Mouse (Mus musculus) layer of hippocampus, adult 18-20 months (tissue): ENCODE measurements around the gene Bak1. TPM values are rescaled to one million over a fixed set of nuclear protein-coding genes. Genes with fewer than 3 reads are reported as not detected.

Experiments used
- DNase-seq, 2 experiments: peaks; one replicate each; pipeline ENCODE4 v3.0.0; 2022; ENCODE audit warnings: low spot score in 2 of 2
- total RNA-seq, 2 experiments: library from RNA; stranded (reverse); gene quantifications; 2 replicates each; pipeline ENCODE4 v1.2.3; 2021

Bak1 gene
- total RNA-seq, 2 experiments from 2014 or later: 12.1 to 12.9 TPM

DNA sequence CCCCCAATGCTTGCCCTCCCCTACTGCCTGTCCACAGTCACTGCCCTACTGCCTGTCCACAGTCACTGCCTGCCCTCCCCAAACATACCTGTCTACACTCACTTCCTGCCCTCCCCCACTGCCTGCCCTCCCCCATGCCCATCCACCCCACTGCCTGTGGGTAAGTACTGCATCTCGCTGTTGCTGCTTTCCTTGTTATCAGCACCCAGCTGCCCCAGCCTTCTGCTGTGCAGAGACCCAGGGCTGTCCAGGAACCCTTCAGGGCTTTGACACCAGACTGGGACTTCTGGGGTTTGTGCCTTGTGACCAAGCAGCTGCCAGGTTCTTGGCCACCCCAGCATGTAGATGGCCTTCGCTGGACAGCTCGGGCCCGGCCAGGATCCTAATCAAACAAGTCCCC, 5.5 kb downstream of the Bak1 start:
- no peak for DNase-seq

DNA sequence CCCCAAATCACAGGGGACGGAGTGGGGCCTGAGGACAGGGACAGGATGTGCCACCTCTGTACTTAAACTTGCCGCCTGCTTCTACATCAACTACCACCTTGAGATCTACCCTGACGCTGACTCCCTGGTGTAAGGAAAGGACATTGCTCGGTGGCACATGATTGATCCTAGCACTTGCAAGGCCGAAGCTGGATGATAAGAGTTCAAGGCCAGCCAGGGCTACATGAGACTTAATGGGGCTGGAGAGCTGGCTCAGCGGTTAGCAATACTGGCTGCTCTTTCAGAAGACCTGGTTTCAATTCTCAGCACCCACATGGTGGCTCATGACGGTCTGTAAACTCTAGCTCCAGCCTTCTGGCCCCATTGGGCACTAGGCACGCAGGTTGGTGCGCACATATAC, 7.1 kb downstream of the Bak1 start:
- no peak for DNase-seq

DNA sequence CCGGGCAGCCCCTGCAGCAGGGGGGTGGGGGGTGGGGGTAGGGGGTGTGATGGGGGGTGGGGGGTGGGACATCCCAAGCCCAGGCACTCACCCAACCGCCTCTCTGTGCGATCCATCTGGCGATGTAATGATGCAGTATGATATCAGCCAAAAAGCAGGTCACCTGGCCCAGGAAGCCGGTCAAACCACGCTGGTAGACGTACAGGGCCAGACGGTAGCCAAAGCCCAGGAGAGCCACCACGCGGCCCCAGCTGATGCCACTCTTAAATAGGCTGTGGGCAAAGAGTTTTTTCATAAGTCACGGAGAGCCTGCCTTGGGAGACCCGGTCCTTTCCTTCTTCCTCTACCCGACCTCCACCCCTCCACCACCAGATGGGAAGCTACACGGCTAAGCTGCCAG, 7.7 kb downstream of the Bak1 start:
- DNase-seq: no peak

DNA sequence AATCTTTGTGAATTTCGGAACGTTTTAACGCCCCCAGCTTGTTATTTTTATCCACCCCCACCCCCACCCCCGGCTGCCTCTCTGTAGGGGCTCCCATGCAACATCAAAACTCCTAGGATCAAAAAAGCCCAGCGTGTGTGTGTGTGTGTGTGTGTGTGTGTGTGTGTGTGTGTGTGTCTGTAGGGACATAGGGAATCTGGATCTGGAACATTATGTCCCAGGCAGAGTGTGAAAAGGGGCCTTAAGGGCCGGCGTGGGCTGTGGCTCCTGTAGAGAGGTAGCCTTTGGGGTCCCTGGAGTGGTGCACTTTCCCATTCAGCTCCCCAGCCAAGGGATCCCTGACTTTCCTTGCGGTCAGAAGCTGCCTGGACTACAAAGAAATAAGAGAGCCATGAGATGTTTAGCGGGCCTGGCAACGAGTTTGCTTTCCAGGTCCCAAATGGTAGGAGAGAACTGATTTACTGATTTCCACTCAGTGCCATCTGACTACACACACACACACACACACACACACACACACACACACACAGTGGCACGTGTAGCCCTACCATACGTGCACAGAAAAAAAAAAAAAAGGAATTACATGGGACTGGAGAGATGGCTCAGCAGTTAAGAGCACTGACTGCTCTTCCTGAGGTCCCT, 10.1 kb downstream of the Bak1 start:
- DNase-seq: peak in 1 of 2 experiments; percentile 58

DNA sequence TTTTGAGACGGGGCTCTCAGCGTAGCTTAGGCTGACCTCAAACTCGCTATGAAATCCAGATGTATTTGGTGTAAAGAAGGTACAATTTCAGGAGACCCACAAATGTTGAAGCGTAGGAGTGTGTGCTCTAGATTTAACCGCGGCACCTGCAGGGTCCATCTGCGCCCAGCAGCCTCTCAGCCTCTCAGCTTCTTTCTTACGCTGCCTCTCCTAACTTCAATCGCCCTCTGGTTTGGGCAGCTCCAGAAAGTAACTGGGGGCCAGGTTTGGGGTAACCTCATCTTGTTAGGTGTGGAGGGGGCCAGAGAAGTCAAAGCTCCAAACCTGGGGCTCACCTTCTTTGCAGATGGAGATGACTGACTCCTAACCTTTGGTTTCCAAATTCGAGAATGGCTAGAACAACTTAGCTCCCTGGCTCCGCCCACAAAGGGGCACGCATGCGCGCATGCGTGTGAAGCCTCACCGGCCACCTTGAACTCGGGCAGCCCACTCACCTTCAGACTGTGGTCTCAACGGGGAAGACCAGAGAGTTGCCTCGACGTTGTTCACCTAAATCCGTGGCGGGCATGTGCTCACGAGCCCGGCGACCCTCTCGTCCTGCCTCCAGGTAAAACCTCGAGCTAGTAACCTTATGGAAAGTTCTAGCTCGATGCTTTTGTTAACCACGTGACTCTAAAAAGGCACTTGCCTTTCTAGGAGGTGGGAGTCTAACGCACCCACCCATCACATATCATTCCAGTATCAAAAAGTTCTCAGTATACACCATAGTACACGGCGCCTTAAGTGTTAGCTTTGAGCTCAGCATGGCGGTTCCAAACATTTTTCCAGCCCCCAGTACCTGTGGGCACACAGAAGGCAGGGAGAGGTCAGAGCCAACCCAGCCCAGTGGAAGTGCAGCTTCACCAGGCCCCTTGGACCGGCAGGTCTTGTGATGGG, 11.0 kb downstream of the Bak1 start:
- peak; percentile 71 to 88 for DNase-seq

DNA sequence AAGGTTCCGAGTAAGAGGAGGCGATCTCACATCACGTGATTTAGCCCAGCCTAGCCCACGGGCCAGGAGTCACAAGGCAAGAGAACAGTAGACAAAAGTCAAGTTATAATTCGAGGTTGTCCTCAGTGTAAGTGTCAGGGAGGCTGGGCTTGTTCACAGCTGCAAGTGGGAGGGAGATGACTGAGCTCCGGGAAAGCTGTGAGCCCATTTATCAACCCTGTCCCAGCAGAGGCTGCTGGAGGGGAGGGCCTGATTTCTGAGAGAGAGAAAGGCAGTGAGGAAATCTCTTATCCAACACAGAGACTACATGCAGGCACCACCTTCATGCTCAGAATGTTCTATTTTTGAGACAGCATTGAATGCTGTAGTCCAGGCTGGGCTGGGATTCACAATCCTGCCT, 15.9 kb downstream of the Bak1 start:
- peak in 1 of 2 experiments; percentile 57 for DNase-seq

DNA sequence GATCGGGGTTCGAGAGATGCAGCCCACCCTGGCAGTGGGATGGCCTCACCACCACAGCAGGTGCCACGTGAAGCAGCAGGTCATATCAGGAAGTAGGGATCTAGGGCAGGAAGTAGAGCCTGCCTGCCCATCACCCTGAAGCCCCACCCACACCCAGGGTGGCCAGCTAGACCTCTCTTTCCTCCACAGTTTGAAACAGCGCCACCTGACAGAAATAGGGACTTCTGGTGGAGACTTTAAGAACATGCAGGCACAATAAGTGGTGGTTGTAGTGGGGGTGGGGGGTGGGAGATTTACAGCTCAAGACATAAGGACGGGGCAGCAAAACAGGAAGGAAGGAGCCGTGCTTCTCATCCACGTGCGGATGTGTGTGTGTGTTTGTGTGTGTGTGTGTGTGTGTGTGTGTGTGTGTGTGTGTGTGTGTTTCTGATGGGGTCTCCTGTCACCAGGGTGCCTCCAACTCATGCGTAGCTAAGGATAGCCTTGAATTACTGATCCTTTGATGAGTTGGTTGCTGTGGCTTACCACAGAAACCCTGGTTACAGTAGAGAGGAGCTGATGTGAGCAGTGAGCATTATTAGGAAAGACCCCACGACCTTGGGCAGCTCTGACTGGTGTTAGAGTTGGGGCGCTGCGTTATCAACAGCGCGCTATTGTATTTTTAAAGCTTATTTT, 16.7 kb downstream of the Bak1 start:
- no peak for DNase-seq

DNA sequence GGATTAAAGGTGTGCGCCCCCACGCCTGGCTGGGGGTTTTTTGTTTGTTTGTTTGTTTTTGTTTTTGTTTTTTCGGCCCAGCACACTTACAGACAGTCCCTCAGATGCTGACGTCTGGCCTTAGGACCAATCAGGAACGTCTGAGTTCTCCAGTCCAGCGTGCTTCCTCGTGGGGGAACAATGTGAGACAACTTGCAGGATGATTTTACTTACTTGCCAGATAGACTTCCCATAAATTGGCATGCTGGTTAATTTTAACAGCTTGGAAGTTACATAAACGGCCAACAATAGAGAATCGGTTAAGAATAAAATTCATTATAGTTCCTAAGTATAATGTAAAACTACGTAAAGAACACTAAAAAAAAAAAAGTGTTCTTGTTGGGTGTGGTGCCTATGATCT, 17.6 kb downstream of the Bak1 start:
- peak in 1 of 2 experiments; percentile 58 for DNase-seq

DNA sequence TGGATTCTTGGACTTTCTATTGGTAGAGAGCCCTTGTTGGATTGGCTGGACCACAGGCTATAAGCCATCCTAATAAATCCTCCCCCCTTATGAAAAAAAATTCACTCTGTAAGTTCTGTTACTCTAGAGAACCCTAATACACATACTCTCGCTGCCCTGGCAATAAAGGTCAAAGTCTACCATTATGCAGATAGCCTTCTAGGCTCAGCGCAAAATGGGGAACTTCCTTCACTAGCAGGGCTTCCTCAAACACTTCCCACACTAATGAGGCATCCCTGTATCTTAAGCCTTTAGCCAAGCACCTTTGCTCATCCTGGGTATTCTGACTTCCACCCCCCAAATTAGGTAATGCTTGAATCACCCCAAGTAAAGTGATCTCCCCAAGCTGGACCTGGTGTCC, 20.5 kb downstream of the Bak1 start:
- DNase-seq: no peak

DNA sequence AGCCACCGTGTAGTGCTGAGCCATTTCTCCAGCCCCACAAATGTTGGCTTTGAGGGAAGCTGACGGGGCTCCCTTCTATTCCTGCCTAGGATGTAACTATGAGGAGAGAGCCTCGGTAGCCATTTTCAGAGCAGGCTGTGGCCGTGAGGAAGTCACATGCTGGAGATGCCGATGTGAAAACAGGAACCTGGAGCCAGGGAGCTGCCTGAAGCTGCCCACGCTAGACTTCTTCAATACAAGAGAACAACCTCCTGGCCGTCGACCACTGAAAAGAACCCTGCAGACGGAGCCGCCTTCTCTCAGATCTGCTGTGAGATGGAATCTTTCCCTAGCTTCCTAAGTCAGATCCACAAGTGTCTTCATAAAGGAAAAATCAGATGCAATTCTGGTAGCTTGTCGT, 23.2 kb downstream of the Bak1 start:
- DNase-seq: peak in 1 of 2 experiments; percentile 34

DNA sequence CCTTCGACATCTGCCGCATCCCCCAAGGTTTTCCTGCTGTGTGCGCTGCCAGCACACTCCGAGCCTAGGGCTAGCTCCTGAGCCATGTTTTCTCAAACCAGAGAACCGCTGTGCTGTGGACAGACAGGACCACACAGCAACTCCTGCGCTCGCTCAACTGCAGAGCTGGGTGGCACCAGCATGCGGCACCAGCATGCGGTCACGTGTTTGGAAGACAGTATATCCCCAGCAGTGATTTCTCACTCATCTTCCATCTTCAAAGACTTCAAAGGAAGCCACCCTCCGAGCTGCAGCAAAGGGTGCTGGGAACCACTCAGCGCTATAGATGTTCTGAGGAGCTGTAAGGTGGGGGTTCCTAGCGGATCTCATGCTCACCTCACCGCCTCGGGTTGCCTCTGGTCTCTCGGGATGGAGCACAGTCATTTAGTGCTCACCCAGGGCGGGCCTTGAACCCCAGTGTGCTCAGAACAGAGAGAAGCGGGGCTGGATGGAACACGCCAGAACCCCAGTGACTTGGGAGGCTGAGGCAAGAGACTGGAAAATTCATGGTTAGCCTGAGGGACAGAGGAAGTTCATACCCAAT, 23.8 kb downstream of the Bak1 start:
- no peak for DNase-seq

DNA sequence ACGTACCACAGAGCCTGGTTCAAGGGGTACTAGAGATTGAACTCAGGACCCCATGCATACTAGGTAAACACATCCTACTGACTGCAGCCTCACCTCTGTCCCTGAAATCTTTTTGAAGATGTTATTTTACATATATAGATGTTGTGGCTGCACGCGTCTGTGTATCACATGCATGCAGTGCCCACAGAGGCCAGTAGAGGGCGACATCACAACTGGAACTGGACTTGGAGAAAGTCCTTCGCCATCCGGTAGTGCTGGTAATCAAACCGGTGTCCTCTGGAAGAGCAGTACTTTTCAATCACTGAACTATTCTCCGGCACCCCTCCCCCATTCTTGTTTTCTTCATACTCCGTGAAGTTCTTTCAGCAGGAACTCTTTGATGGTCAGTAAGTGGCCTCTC, 24.4 kb downstream of the Bak1 start:
- no peak for DNase-seq

DNA sequence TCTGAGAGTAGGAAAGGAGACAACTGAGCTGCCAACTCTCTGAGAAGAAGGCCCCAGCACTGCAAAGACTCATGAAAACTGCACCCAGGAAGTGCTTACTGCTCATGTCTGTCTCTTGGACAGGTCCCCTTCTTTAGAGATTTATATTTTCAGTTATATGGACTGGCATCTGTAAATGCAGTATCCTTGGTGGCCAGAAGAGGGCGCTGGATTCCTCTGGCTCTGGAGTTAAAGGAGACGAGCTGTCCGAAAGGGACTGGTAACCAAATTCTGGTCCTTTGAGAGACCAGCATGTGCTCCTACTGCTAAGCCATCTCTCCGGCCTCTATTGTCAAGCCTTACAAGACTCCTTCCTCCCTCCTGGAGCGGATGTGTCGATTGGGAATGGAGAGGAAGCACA, 26.9 kb downstream of the Bak1 start:
- DNase-seq: no peak

DNA sequence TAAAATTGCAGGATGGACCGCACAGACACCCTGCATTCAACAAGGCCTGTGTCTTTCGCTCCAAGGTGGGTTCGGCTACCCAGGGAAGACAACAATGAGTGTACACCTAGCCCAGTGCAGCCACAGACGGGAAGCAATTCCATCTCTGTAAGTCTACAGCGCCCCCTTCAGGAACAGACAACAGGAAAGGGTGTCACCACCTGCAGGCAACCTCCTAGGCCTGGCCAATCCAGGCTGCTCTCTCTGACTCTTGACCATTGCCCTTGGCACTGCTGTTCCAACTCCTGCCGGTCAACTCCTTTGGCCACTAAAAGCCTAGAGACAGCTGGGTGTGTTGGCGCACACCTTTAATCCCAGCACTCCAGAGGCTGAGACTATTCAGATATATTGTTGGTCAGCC, 27.7 kb downstream of the Bak1 start:
- no peak for DNase-seq

DNA sequence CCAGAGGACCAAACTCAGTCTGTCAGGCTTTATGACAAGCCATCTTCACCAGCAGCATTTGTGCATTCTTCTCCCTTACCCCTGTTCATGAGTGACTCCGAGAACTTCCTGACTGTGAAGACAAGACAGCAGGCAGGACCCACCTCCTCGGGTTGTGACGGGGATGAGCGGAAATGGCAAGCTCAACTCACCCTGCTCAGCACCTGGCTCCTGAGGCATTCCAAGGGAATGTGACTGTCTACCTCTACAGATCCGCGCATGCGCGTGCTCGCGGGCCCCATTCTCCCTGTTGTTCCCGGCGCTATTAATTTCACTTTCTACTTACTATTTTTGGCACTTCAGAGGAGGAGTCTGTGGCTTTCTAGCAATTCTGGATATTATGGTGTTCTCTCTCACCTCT, 28.8 kb downstream of the Bak1 start:
- peak in 1 of 2 experiments; percentile 57 for DNase-seq

DNA sequence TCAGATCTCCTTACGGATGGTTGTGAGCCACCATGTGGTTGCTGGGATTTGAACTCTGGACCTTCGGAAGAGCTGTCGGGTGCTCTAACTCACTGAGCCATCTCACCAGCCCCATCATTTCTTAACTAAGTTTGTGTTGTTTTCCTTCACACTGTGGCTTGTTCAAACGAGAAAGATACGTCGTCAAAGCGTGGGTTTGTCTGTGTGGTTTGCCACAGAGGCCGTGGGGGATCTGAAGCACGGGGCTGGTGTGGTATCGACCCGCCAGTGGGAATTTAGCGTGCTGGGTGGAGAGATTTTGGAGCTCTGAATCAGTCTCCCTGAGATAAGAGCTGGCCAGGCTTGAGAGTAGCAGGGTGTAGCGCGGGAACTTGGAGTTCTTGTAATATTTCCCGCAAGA, 30.5 kb downstream of the Bak1 start:
- DNase-seq: no peak

DNA sequence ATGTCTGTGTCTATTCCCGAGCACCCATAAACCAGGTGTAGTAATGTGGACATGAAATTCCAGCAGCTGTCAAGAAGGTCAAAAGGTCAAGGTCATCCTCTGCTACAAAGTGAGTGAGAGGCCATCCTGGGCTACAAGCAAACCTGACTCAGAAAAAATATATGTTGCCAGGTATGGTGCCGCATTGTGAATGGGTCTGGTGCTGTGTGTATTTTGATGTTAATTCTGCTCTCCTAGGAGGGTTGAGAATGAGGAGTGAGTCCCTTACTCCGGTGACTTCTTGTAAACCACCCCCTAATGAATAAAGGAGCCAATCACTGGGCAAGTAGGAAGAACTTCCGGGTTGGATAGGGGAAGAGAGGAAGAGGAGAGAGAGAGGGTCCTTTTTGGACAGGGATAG, 31.1 kb downstream of the Bak1 start:
- no peak for DNase-seq

DNA sequence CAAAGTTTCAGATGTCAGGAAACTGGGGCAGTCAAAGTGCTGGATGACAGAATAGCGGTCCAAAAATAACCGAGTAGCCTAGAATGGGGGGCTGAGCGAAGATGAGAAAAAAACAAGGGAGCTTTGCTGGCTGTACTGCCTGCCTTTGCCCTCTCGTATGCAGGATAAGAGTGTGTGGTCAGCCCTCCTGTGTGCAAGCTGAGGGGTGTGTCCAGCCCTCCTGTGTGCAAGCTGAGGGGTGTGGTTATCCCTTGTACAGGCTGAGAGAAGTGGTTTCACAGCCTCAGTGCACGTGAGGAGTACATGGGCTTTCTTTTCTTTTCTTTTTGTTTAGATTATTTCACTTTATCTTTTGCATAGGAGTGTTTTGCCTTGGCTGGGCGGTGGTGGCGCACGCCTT, 33.2 kb downstream of the Bak1 start:
- DNase-seq: no peak

DNA sequence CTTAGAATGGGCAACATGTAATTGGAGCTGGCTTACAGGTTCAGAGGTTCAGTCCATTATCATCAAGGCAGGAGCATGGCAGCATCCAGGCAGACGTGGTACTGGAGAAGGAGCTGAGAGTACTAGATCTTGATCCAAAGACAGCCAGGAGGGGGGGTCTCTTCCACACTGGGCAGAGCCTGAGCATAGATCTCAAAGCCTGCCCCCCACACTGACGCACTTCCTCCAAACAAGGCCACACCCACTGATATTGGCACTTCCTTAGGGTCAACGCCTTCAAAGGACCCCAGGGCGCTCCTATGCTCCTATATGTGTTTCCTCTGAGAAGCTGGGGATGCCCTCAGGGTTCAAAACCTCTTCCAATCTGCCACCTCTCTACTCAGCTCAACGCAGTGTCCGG, 33.8 kb downstream of the Bak1 start:
- DNase-seq: no peak

DNA sequence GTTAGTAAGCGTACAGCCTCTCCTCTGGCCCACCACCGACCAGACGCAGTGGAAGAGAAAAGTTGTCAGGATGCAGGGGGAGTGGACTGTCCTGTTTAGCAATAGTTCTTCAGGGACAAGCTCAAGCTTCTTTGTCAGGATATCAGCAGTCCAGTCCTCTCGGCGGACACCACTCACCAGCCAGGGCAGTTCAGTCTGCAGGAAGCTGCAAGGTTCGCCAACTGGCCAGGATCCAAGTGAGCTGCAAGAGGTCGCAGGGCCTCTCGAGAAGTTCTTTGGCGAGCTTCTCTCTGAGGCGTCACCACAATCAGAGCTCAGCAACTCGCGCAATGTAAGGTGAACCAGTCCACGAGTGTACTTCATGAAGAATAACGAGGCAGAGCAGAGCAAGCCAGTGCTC, 34.4 kb downstream of the Bak1 start:
- no peak for DNase-seq

DNA sequence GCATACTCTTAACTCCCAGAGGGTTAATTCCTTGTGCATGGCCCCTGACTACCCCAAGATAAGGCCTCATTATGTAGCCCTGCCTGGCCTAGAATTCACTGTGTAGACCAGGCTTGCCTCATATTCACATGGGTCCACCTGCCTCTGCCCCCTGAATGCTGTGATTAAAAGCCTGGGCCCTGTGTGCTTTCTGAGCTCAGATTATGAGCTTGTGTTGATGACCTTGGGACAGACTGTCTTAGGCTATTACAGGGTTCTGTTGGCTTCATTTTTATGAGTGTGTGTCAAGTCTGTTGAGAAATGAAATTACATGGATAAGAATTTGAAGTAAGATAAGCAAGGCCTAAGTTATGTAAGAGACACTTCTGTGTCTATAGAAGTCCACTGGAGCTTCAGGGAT, 38.3 kb downstream of the Bak1 start:
- DNase-seq: no peak
